Mouse (Mus musculus) limb, embryonic 14.5 days (tissue): Measurements from ENCODE around the gene Jup. TPM values are rescaled to one million over a fixed set of nuclear protein-coding genes. Genes with fewer than 3 reads are reported as not detected.

Experiments
- ATAC-seq: fragments of 200-750 bp; cut with Nextera tagmentation; 2 replicates; pipeline ENCODE4 v1.8.0; 2017; ENCODE audit warnings: low read depth, moderate number of reproducible peaks, moderate TSS enrichment; ENCODE audit not compliant: low FRiP score
- DNase-seq: peaks from one replicate; pipeline ENCODE4 v3.0.0-alpha.2; 2015; ENCODE audit warnings: low spot score
- H3K27ac ChIP-seq: fragments of 300-500 bp; sonication (generic); replicated peaks from 2 replicates; pipeline ENCODE4 v1.5.1; 2014; ENCODE audit warnings: low read depth, mild to moderate bottlenecking, low read length, moderate library complexity, mixed read lengths
- H3K27me3 ChIP-seq: fragments of 300-500 bp; sonication (generic); 2 replicates; pipeline ENCODE4 v1.6.1; 2014; ENCODE audit warnings: low read length, mixed read lengths; ENCODE audit not compliant: control insufficient read depth, insufficient read depth
- H3K36me3 ChIP-seq: fragments of 300-500 bp; sonication (generic); 2 replicates; pipeline ENCODE4 v1.6.1; 2014; ENCODE audit warnings: mild to moderate bottlenecking, low read length, moderate library complexity, mixed read lengths; ENCODE audit not compliant: control insufficient read depth, insufficient read depth
- H3K4me1 ChIP-seq: fragments of 300-500 bp; sonication (generic); 2 replicates; pipeline ENCODE4 v1.6.1; 2014; ENCODE audit warnings: antibody characterized with exemption, low read length, mixed read lengths; ENCODE audit not compliant: control insufficient read depth, insufficient read depth
- H3K4me2 ChIP-seq: fragments of 300-500 bp; sonication (generic); replicated peaks from 2 replicates; pipeline ENCODE4 v1.6.1; 2014; ENCODE audit warnings: low read depth, mild to moderate bottlenecking, low read length, moderate library complexity; ENCODE audit not compliant: severe bottlenecking
- H3K4me3 ChIP-seq: fragments of 300-500 bp; sonication (generic); replicated peaks from 2 replicates; pipeline ENCODE4 v1.5.1; 2014; ENCODE audit warnings: low read length
- H3K9ac ChIP-seq: fragments of 300-500 bp; sonication (generic); 2 replicates; pipeline ENCODE4 v1.6.1; 2014; ENCODE audit warnings: mild to moderate bottlenecking, low read depth, low read length, moderate library complexity; ENCODE audit not compliant: severe bottlenecking
- H3K9me3 ChIP-seq: fragments of 300-500 bp; sonication (generic); 2 replicates; pipeline ENCODE4 v1.6.1; 2016; ENCODE audit warnings: low read length; ENCODE audit not compliant: control insufficient read depth
- POLR2A ChIP-seq: fragments of 200-500 bp; IDR thresholded peaks from 2 replicates; pipeline ENCODE4 v1.8.0; 2012; ENCODE audit warnings: inconsistent platforms, mild to moderate bottlenecking, moderate library complexity, borderline replicate concordance; ENCODE audit not compliant: insufficient read depth, insufficient read length; ENCODE audit errors: extremely low read depth
- WGBS: fragments of 180-500 bp; shearing (Covaris S2); extraction: QIAGEN DNeasy Blood & Tissue Kit; methylation state at CpG from one replicate; pipeline ENCODE4 v1.1.7; 2014; 5-methylcytosine and 5-hydroxymethylcytosine counted together
- polyA plus RNA-seq, 2 experiments: library from polyadenylated mRNA; depleted of rRNA in 1 of 2; stranded (reverse) in 1 of 2; unstranded in 1 of 2; fragments of >200 nt; fragmentation: Nextera tagmentation in 1 of 2; extraction: Ambion mirVana in 1 of 2; gene quantifications; 2 replicates each; pipeline versions ENCODE4 v1.2.1 to v1.2.3; 2012 to 2014

Jup gene
- polyA plus RNA-seq, 2 experiments = 111 to 159 TPM

DNA sequence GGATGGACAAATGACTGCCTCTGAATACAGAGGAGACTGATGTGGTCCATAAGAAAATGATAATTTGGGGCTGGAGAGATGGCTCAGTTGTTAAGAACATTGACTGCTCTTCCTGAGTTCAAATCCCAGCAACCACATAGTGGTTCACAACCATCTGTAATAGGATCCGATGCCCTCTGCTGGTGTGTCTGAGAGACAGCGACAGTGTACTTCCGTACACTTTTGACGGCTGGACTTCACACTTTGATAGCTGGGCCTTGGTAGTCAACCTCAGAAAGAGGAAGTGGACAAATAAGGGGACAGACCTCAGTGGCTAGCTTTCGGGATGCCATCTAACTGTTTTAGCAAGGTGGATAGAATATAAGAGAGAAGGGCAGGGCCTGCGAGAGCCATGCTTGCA lies 37.4 kb downstream of the Jup start:
- H3K4me3 ChIP-seq = no peak overlapping the region
- H3K27me3 ChIP-seq = peaks cover 30% of the 10 kb centered on the region
- H3K9me3 ChIP-seq = no peaks in the 10 kb centered on the region
- ATAC-seq (no peak), DNase-seq (no peak)
- H3K9ac ChIP-seq = no peak overlapping the region
- no peak overlapping the region for H3K27ac ChIP-seq
- 78% methylated on average over 6 of the region's 6 CpGs for WGBS
- H3K4me1 ChIP-seq = peaks cover under 1% of the 10 kb centered on the region; the same call in 1 of the 2 replicates
- no peak overlapping the region for H3K4me2 ChIP-seq
- no peak for TF ChIP-seq POLR2A
- H3K36me3 ChIP-seq = no peaks in the 10 kb centered on the region

DNA sequence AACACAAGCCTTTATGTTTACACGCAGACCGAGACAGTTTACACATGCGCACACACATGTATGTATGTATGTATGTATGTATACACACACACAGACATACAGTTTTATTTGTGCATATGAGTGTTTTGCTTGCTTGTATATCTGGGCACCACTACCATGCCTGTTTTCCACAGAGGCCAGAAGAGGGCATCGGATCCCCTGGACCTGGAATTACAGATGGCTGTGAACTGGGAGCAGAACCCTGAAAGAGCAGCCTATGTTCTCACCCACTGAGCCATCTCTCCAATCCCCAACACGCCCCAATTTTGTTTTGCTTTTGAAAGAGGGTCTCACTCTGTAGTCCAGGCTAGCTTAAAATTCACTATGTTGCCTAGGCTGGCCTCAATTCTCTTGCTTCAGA lies 40.2 kb downstream of the Jup start:
- no peak for ATAC-seq
- H3K4me3 ChIP-seq = no peak overlapping the region

DNA sequence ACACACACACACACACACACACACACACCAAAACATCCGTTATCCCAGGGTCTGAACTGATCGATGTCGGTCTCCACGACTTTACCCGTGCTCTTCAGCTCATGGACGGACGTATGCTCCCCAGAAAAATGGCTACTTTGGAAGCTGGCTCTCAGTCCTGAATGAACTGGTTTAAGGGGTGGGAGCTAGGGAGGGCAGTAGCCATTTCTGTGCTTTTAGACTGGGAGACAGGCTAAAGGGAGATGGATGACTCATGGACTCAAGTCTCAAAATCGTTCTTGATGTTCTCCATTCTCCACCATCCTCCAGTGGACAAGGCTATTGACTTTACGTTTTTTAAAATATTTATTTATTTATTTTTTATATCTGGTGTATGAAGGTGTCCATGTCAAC lies 40.7 kb downstream of the Jup start:
- Histone ChIP-seq H3K9me3 (no peaks in the 10 kb centered on the region), H3K4me3 (peak overlapping the region; percentile 51), H3K4me1 (peaks cover 4% of the 10 kb centered on the region; the same call in 1 of the 2 replicates), H3K4me2 (peak overlapping the region; percentile 92), H3K9ac (no peak overlapping the region), H3K27ac (no peak overlapping the region), H3K36me3 (no peaks in the 10 kb centered on the region), H3K27me3 (peaks cover 51% of the 10 kb centered on the region)
- ATAC-seq (no peak), DNase-seq (no peak)
- 28% methylated on average over 9 of the region's 9 CpGs for whole genome bisulfite sequencing
- TF ChIP-seq POLR2A = no peak

More for the DNA sequence above, 40.2 kb downstream of the Jup start:
- H3K27me3 ChIP-seq = peaks cover 51% of the 10 kb centered on the region
- H3K4me2 ChIP-seq = no peak overlapping the region
- no peaks in the 10 kb centered on the region for H3K36me3 ChIP-seq
- no peak for DNase-seq
- H3K9ac ChIP-seq = no peak overlapping the region
- peaks cover 4% of the 10 kb centered on the region; the same call in 1 of the 2 replicates for H3K4me1 ChIP-seq
- WGBS = 56% methylated on average over 5 of the region's 5 CpGs
- no peak overlapping the region for H3K27ac ChIP-seq
- no peak for TF ChIP-seq POLR2A
- H3K9me3 ChIP-seq = no peaks in the 10 kb centered on the region

DNA sequence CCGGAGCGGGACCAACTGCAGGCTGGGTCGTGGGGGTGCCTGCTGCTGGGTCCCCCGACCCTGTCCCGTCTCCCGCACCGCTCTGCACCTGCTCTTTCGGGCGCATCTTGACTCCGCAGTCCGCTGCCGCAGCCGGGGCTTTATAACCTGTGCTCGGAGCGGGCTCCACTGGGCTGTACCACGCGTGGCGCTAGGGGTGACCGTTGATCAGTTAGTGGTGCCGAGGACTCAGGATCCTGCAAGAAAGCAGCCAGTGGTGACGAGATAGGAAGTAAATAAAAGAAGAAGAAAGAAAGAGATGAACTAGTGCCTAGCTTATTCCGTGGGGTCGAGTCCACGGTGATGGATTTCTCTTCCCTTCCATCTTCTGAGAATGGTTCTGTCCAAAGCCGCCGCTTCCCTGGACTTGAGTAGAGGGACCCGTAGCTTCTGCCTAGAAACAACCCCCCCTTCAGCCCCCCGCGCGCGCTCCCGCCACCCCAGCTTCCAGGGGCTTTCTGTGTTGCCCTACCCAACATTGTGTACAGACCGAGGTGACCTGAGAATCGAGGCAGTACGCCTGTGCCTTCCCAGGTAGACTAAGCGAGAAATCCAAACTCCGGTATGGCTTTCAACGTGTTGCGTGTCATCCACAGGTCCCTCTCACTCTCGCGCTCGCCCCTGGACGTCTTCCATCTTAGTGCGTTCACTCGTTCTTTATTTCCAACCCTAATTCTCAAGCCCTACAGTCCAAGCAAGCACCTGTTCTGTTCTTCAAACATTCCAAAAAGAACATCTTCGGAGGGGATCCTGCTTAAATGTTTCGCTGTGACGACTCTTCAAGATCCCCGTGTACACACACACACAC lies 41.4 kb downstream of the Jup start, which contains the start of gene Hap1:
TSS of gene Hap1 (minus strand) at position 157 of the 847 bp plus-strand sequence.
- H3K9ac ChIP-seq = peak within 1 kb of the TSS; percentile 47
- H3K4me3 ChIP-seq = peak within 1 kb of the TSS; percentile 51
- H3K4me1 ChIP-seq = peaks cover 4% of the 10 kb centered on the region; the same call in 1 of the 2 replicates
- H3K27me3 ChIP-seq = peaks cover 51% of the 10 kb centered on the region
- H3K27ac ChIP-seq = no peak within 1 kb of the TSS
- peak within 1 kb of the TSS; percentile 92 for H3K4me2 ChIP-seq
- 3% methylated on average over 49 of the region's 49 CpGs for WGBS
- no peaks in the 10 kb centered on the region for H3K9me3 ChIP-seq
- no peaks in the 10 kb centered on the region for H3K36me3 ChIP-seq
- peak; percentile 69 for DNase-seq
- ATAC-seq = peak; percentile 57; the same call in 1 of the 2 replicates
- no peak for TF ChIP-seq POLR2A

DNA sequence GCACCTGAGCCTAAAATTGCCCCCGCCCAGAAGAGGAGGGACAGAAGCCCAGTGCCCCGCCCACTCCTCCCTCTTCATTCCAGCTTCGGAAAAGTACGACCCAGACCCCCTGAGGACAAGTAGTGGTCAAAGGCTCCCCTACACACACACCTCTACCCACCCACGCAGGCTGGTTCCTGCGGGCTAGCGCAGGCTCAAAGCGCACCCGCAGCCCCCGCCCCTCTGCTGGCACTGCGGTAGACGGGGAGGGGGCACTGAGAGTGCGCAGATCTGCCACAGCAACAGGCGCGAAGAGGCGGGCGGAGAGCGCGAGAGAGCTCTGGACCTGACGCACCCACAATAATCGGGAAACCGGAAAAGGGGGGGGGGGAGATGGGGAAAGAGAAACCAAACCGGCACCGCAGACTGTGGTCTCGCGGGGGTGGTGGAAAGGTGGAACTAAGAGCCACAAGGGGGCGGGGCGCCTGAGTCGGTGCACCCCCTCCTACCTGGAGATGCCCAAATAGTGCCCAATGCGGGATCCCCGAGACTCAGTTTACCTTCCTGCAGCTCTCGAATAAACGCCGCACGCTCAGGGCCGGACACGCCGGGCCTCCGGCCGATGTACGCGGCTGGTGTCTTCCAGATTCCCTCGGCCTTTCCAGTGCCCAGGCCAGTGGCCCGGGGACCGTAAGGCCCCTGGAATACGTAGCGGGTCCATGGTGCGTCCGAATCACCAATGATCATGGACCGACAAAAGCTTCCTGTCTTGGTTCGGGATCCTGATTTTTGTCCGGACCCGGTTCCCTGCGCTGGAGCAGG lies 42.2 kb downstream of the Jup start:
- H3K4me2 ChIP-seq = peak overlapping the region; percentile 92
- no peak overlapping the region for H3K27ac ChIP-seq
- H3K4me1 ChIP-seq = peaks cover 4% of the 10 kb centered on the region; the same call in 1 of the 2 replicates
- ATAC-seq = peak; percentile 20; the same call in 1 of the 2 replicates
- TF ChIP-seq POLR2A = no peak
- 2% methylated on average over 52 of the region's 54 CpGs for WGBS
- peaks cover 47% of the 10 kb centered on the region for H3K27me3 ChIP-seq
- H3K9ac ChIP-seq = peak overlapping the region; percentile 47
- no peaks in the 10 kb centered on the region for H3K9me3 ChIP-seq
- H3K36me3 ChIP-seq = no peaks in the 10 kb centered on the region
- DNase-seq = no peak
- peak overlapping the region; percentile 51 for H3K4me3 ChIP-seq
